Mouse (Mus musculus) ovary, postnatal 36 days (tissue): ENCODE data around the gene Gm10309.
"Not testable (repeated sequence)": the region's sequence is repeated elsewhere in the genome, so short reads cannot be mapped to it uniquely, and the experiment has no call there.

Experiments used
- DNase-seq: peaks from one replicate; pipeline ENCODE4 v3.0.0; 2022; ENCODE audit warnings: low spot score, mixed read lengths

The Gm10309 gene

GRCm38 (mm10) chr17:86509871-86510270 is 4.8 kb upstream of the Gm10309 start:
- no peak for DNase-seq

- no peak for DNase-seq
These were observed 3.1 kb upstream of the Gm10309 start for GRCm38 (mm10) chr17:86508212-86508490.

- no peak for DNase-seq
These were observed 2.5 kb upstream of the Gm10309 start for GRCm38 (mm10) chr17:86507342-86508211.

DNA sequence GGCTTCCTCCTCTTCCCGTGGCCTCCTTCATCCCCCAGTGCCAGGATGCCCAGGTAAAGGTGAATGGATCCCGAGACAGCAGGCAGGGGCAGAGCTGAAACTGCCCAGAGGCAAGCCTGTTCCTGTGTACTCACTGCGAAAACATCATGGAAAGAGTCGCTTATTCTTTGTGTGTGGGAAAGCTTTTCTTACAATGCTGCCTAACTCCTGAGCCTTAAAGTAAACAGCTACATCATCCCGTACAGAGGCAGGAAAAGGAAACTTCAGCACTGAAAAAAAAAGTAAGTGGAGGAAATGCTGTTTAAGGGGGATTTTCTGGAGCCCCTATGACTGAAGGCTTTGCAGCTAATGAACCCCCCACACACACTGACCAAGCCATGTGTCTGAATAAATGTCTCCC is 1.8 kb upstream of the Gm10309 start:
- DNase-seq: no peak

GRCm38 (mm10) chr17:86503208-86503897 is 1.7 kb downstream of the Gm10309 start:
- DNase-seq: no peak

GRCm38 (mm10) chr17:86501393-86501792 is 3.6 kb downstream of the Gm10309 start:
- no peak for DNase-seq

GRCm38 (mm10) chr17:86499359-86500045 is 5.5 kb downstream of the Gm10309 start:
- DNase-seq: no peak

DNA sequence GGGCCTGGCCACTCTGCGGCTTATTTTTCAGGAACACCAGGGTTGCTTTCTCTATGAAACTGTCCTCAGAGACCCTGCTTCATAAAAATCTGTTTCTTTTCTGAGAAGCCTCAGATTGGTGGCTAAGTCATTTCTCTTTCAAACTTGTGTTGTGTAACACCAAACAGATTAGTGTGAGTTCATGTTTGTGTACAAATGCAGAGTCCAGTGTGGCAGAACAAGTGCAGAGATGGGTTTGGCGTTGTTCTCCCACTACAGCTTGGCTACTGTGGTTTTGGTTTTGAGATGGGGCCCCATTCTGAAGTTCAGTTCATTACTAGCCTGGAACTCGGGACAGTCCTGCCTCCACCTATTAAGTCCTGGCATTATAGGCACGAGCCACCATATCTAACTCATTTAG is 7.7 kb downstream of the Gm10309 start:
- DNase-seq: no peak

DNA sequence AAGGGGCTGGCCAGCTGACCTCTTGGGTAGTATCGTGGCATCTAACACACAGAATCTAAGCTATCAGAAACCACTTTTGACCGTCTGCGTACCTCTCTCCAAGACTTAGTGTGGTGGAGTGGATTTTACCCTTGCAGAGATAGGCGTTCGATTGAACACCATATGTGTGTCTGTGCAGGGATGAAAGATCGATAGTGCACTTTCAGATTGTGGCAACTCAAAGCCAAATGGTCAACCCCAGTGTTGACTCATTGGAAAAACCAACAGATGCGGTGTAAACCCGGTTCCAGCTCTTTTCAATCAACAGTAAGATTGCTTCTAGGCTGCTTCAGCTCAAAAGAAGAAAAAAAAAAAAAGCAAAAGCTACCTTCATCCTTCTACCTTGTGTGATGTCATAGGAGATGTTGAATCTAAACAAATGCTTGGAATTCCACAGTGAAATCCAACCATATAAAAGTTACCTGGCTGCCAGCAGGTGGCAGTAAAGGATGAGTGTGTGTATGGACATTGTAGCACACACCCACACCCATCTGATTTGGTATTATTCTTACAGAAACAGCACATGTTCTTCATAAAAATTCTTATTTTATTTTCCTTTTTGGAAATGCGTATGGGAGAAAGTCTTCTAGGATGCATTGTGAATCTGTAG is 8.8 kb downstream of the Gm10309 start:
- no peak for DNase-seq

GRCm38 (mm10) chr17:86494895-86495294 is 10.1 kb downstream of the Gm10309 start:
- DNase-seq: no peak

- DNase-seq: no peak
These were observed 10.5 kb downstream of the Gm10309 start for GRCm38 (mm10) chr17:86494494-86494893.

- DNase-seq: no peak
These were observed 11.1 kb downstream of the Gm10309 start for GRCm38 (mm10) chr17:86493891-86494420.

DNA sequence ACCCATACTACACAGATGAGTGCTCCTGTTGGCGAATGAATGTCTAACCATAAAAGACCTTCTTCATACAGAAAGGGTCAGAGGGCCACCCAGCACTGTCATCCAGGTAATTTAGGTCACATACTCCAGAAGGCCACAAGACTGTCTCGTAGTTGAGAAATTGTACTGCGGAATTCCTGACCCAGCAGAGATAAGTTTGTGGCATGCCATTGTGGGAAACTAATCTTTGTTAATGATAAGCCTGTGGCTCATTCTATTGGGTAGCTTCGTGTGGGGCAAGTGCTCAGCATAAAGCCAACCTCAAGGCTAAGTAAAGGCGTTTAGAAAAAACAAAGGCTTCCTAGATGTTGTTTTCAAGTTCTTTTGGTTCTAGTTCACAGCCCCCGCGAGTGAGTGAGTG is 12.7 kb downstream of the Gm10309 start:
- DNase-seq: no peak

DNA sequence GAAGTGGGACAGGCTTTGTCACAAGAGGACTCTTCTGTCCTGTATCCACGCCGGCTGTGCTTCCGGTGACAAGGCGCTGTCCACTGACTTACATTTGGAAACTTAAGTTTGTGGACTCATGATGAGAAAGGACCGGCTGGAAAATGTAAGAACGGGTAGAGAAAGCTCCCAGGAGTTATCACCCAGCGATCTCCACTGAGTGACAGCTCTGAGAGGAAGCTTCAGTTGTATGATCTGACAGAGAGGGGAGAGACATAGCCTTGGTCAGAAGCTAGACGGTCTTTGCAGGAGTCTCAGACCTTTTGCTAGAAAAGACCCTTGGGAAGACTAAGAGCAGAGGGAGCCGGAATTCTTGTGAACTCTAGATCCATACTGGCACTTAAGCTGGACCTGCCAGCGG is 15.2 kb downstream of the Gm10309 start:
- no peak for DNase-seq

GRCm38 (mm10) chr17:86487450-86487849 is 17.6 kb downstream of the Gm10309 start:
- no peak for DNase-seq

GRCm38 (mm10) chr17:86486657-86487056 is 18.4 kb downstream of the Gm10309 start:
- no peak for DNase-seq

GRCm38 (mm10) chr17:86484087-86484737 is 20.8 kb downstream of the Gm10309 start:
- peak; percentile 69 for DNase-seq

DNA sequence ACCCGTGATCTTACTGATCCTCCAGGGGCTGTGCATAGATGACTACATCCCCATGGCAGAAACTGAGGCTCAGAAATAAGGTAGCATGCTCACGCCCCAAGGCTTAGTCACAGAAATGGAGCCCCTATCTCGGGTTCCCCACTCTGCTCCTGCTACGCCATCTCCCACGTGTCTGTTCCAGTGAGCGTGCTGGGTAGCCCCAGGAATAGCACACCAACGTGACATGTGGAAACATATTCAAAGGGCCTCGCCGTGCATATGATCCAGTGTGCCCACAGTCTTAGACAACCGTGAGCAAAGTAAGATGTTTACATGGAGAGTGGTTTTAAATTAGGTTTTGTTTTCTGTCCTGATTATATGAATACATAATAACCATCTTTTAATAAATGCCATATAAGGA is 22.4 kb downstream of the Gm10309 start:
- DNase-seq: no peak

- DNase-seq: no peak
These were observed 25.6 kb downstream of the Gm10309 start for GRCm38 (mm10) chr17:86479406-86479805.

GRCm38 (mm10) chr17:86477401-86477800 is 27.6 kb downstream of the Gm10309 start:
- DNase-seq: not testable (repeated sequence)

DNA sequence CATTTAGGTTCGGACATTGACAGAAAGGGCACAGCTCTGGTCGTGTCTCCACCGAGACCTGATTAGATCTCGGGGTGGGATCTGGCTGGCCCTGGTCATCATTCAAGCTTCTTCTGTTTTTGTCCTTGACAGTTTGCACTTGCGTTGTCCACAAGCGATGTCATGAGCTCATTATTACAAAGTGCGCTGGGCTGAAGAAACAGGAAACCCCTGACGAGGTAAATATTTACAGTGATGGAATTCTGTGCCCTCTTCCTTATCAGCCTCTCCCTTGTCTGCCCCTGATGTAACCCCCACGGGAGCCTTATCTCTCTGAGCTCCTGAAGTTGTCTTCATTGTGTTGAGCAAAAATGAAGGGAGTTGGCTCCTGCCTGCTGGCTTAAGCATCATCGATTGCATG is 28.4 kb downstream of the Gm10309 start:
- no peak for DNase-seq

- DNase-seq: no peak
These were observed 33.3 kb downstream of the Gm10309 start for GRCm38 (mm10) chr17:86471684-86472083.
